Mouse (Mus musculus): ENCODE measurements at regions not wholly inside any gene's neighbourhood (a gene's known extent, or its start where the extent isn't known, plus 50 kb on each side); places are given as distances from the start of the nearest gene placed in this dataset.

GRCm38 (mm10) chr6:126398641-126399040, 136.6 kb downstream of the Kcna5 start:
- TF ChIP-seq CTCF (IDR thresholded peaks at IDR 0.05; ENCODE audit: low read depth, low read length): no peak
- TF ChIP-seq TAL1 (conservative IDR thresholded peaks at IDR 0.05; ENCODE audit: low read depth, low read length): no peak
- no peak for TF ChIP-seq GATA1 (IDR thresholded peaks at IDR 0.05; ENCODE audit: borderline replicate concordance, low read length)
